Mouse (Mus musculus): ENCODE data around the gene Txnl4b.
A peak's percentile ranks its signal among the peaks of the same experiment; 100 is the strongest.

Gene Txnl4b

DNA sequence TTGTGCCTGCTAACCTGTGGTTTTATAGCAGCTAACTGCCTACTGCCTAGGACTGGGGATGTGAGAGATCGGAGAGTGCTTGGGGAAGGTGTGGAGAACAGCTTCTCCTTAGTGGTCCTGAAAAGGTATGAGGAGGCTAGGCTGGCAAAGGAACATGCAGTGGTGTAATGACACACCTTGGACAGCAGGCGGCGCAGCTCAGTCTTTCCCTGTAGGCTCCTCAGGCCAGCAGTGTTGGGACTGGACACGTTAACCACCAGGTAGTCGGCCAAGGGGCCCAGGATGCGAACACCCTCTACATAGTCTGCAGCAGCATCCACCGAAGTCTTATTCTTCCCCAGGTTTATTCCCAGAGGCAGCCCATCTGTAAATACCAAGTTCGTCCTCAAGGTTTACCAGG lies 30.2 kb downstream of the Txnl4b start:
- DNase-seq (ENCODE audit: low read depth, low spot score) = peak; percentile 54

DNA sequence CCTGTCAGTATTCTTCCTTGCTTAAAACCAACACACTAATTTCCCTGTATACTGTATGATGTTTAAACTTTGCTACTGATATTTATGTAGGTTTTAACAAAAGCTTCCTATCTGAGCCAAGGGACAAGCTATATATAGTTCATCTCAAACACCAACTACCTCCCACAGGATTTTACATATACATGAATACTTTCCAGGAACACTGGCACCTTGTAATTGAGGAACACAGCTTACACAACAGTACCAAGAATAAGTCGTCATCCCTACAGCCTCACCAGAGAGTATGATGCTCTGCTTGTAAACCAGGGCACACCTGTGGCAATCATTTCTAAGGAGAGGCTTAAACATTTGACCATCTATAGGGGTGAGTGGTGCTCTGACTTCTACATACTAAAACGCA lies 41.0 kb downstream of the Txnl4b start:
- no peak for DNase-seq (ENCODE audit: low read depth, low spot score)

- peak; percentile 27 for DNase-seq (ENCODE audit: low read depth, low spot score)
Observed at GRCm38 (mm10) chr8:109607650-109608049, 42.0 kb downstream of the Txnl4b start.

GRCm38 (mm10) chr8:109608271-109609152 lies 42.8 kb downstream of the Txnl4b start, which contains the start of gene Dhodh:
Dhodh (minus strand) TSS chr8:109608673.
- DNase-seq (ENCODE audit: low read depth, low spot score) = peak; percentile 98

- DNase-seq (ENCODE audit: low read depth, low spot score) = no peak
Observed at GRCm38 (mm10) chr8:109609153-109609502, 43.4 kb downstream of the Txnl4b start.

DNA sequence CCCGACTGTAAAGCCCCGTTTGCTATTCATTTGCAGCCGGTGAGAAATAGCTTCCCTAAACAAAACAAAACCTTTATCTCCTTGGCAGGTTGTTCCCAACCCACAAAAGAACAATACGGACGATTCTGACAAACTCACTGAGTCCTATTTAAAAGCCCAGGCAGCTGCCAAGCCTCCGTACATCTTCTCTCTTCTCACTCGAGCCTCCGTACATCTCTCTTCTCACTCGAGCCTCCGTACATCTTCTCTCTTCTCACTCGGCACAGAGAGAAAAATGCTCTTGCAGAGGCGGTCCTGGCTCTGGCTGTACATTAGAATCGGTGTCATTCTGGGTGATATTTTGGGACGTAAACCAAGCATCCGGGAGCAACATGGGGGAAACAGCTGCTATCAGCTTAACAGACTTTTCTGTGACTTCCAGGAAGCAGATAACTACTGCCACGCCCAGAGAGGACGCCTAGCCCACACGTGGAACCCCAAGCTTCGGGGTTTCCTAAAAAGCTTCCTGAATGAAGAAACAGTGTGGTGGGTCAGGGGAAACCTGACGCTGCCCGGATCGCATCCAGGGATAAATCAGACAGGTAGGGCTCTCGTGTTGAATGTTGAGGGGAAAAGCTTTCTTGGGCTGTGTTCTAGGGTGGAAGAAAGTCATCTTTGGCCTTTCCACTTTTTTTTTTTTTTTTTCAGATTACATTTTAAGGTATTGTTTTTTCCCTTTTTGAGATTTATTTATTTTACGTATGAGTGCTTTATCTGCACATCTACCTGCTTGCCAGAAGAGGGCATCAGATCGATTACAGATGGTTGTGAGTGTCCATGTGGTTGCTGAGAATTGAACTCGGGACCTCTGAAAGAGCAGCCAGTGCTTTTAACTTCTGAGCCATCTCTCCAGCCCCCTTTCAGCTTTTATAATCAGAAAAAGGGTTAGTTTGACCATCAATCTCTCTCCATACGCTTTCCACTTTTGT lies 48.8 kb downstream of the Txnl4b start, which contains the start of gene Pkd1l3:
Pkd1l3 (plus strand) TSS at position 275 of the 968 bp plus-strand sequence.
- peak; percentile 52 for DNase-seq (ENCODE audit: low read depth, low spot score)

- DNase-seq (ENCODE audit: low read depth, low spot score) = no peak
Observed at GRCm38 (mm10) chr8:109615569-109615968, 49.9 kb downstream of the Txnl4b start.
